Mouse (Mus musculus): ENCODE data around the gene Heatr6. TPM values are rescaled to one million over a fixed set of nuclear protein-coding genes. Genes with fewer than 3 reads are reported as not detected.

Heatr6 gene
- polyA plus RNA-seq (2015; fragmentation: Nextera tagmentation; extraction: Ambion mirVana) = 34.4 and 35.5 TPM in 2 replicates

GRCm38 (mm10) chr11:83753581-83754181, at the start of gene Heatr6:
TSS of gene Heatr6 (plus strand) at chr11:83753696.
- Histone ChIP-seq H3K27me3 (peaks cover 13% of the 10 kb centered on the region), H3K4me1 (peaks cover 16% of the 10 kb centered on the region), H3K27ac (peak within 1 kb of the TSS; percentile 76), H3K4me3 (peak within 1 kb of the TSS; percentile 83), H3K4me2 (replicated peaks) (peak within 1 kb of the TSS; percentile 78), H3K9ac (peak within 1 kb of the TSS; percentile 88), H3K36me3 (peaks cover 28% of the 10 kb centered on the region), H3K9me3 (no peaks in the 10 kb centered on the region)
- WGBS = under 1% methylated on average over 47 of the region's 47 CpGs
- ATAC-seq (ENCODE audit: low FRiP score, low read depth) = peak; percentile 91

DNA sequence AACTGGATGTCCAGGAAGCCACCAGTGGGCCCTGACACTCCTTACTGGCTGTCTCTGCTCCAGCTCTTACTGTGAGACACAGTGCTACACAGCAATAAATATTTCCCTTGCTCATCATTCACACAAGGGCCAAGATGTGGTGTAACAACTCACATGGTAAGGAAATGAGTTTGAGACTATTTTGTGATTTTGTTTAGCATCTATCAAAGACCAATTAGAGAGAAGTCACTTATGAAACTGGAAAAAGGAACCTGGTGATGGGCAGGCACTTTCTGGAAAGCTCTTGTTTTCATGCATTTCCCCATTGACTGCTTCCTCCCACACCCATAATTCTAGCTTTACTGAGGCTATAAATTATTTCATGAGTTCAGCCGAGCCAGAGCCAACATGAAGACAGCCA, 49.8 kb upstream of the Heatr6 start, which contains the start of gene Wfdc17:
Gene Wfdc17 (plus strand): TSS at position 287 of the 400 bp plus-strand sequence.
- Histone ChIP-seq H3K27me3 (no peaks in the 10 kb centered on the region), H3K4me3 (no peak within 1 kb of the TSS), H3K9me3 (no peaks in the 10 kb centered on the region), H3K4me1 (no peaks in the 10 kb centered on the region), H3K27ac (no peak within 1 kb of the TSS), H3K4me2 (replicated peaks) (no peak within 1 kb of the TSS), H3K9ac (no peak within 1 kb of the TSS), H3K36me3 (no peaks in the 10 kb centered on the region)
- ATAC-seq (ENCODE audit: low FRiP score, low read depth) = no peak
- 3% methylated on average over 1 of the region's 1 CpGs for WGBS

DNA sequence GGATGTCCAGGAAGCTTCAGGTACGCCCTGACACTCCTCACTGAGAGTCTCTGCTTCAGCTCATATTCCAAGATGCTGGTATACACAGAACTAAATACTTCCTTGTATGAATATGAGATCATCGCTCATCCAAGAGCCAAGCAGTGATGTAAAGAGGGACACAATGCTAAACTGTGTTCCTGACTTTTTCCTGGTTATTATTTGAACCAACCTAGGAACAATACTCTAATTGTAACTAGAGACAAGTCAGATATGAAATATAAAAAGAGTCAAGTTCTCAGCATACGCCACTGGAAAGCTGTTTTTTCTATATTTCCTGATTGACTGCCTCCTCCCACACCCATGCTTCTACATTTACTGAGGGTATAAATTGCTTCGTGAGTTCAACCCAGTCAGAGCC, 44.8 kb upstream of the Heatr6 start, which contains the start of gene Wfdc18:
Gene Wfdc18 (plus strand): TSS at position 301 of the 400 bp plus-strand sequence.
- H3K4me1 ChIP-seq = no peaks in the 10 kb centered on the region
- H3K27me3 ChIP-seq = no peaks in the 10 kb centered on the region
- no peak within 1 kb of the TSS for H3K9ac ChIP-seq
- ATAC-seq (ENCODE audit: low FRiP score, low read depth) = no peak
- H3K4me3 ChIP-seq = no peak within 1 kb of the TSS
- no peak within 1 kb of the TSS for H3K4me2 ChIP-seq (replicated peaks)
- H3K36me3 ChIP-seq = no peaks in the 10 kb centered on the region
- WGBS = 78% methylated on average over 4 of the region's 4 CpGs
- no peak within 1 kb of the TSS for H3K27ac ChIP-seq
- no peaks in the 10 kb centered on the region for H3K9me3 ChIP-seq

DNA sequence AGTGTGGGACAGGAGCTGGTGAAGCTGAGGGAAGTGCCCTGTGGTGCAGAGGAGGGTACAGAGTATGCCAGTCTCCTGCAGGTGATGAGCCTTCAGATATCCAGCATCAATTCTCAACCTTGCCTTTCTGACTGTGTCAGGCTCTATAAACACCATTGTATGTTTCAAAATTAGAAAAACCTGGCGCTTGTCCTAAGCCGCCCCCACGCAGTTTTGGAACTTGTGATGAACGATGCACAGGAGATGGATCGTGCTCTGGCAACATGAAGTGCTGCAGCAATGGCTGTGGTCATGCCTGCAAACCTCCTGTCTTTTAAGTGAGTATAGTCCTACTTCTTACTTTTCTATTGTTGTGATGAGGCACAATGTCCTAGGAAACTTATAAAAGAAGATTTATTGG, 43.8 kb upstream of the Heatr6 start:
- ATAC-seq (ENCODE audit: low FRiP score, low read depth) = no peak
- no peak overlapping the region for H3K4me2 ChIP-seq (replicated peaks)
- no peaks in the 10 kb centered on the region for H3K4me1 ChIP-seq
- no peak overlapping the region for H3K27ac ChIP-seq
- no peaks in the 10 kb centered on the region for H3K36me3 ChIP-seq
- no peak overlapping the region for H3K9ac ChIP-seq
- no peaks in the 10 kb centered on the region for H3K9me3 ChIP-seq
- no peak overlapping the region for H3K4me3 ChIP-seq
- WGBS = 81% methylated on average over 5 of the region's 5 CpGs
- no peaks in the 10 kb centered on the region for H3K27me3 ChIP-seq

DNA sequence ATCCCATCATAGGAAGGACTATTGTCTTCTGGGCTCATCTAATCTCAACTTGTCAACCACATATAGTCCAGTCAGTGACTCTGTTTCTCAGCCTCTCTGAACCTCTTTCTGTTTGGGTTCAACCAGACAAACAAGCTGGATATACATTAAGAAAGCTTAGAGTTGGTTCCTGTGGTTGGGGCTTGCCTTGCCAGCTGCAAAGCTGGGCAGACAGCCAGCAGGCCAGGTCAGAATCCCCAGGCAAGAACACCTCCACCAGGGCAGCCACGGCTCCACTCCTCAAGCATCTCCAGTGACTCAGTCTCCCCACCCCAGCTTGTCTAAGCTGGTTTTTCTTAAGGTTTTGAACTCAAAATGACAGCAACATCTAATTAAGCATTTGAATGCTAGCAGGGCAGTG, 40.8 kb upstream of the Heatr6 start:
- Histone ChIP-seq H3K4me3 (no peak overlapping the region), H3K4me2 (replicated peaks) (no peak overlapping the region), H3K27ac (no peak overlapping the region), H3K27me3 (no peaks in the 10 kb centered on the region), H3K36me3 (no peaks in the 10 kb centered on the region), H3K9me3 (no peaks in the 10 kb centered on the region), H3K4me1 (no peaks in the 10 kb centered on the region), H3K9ac (no peak overlapping the region)
- 83% methylated on average over 1 of the region's 1 CpGs for WGBS
- ATAC-seq (ENCODE audit: low FRiP score, low read depth) = no peak

DNA sequence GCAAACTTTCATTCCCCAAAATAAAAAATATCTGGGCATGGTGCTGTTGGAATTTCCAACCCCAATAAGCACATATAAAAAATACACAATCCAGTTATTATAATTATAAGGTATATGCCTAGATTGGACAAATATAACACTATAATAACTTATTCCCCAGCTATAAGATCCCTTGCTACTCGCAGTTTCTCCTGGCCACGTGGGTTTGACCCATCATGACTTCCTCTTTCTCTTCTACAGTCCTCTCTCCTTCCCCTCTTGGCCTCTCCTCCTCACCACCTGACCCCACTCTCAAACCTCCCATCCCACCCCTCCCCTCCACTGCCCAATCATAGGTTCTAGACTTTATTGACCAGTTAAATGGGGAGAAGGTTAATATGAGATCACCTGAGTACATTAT, 39.6 kb upstream of the Heatr6 start:
- Histone ChIP-seq H3K27me3 (no peaks in the 10 kb centered on the region), H3K4me2 (replicated peaks) (no peak overlapping the region), H3K9me3 (no peaks in the 10 kb centered on the region), H3K4me1 (no peaks in the 10 kb centered on the region), H3K27ac (no peak overlapping the region), H3K4me3 (no peak overlapping the region), H3K9ac (no peak overlapping the region), H3K36me3 (no peaks in the 10 kb centered on the region)
- ATAC-seq (ENCODE audit: low FRiP score, low read depth) = no peak
- 83% methylated on average over 2 of the region's 2 CpGs for WGBS

DNA sequence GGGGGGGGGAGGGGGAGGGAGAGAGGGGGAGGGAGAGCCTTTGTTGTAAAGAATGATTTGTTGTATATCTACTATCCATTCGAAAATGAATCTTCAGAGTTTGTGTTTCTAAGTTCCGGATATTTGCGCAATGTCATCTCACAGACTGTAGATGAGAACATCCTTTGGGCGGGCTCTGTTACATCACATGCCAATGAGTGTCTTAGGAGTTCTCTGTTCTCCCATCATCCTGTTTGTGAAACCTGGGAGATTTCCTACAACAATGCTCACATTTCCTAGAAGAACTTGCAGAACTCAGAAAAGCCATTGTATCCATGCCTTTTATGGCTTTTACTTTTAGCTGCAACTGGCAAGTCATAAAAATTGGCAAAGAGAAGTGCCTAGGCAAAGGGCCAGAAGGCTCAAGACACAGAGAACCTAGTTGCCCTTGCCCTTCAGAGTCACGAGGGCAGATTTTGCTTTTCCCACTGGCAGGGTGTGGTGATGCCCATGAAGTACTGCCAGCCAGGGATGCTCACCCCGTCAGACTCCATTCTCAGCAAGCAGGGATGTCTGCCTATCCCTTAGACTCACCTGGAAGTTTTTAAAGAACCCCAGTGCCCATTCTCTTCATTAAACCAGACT, 36.3 kb upstream of the Heatr6 start:
- Histone ChIP-seq H3K36me3 (no peaks in the 10 kb centered on the region), H3K4me3 (no peak overlapping the region), H3K4me2 (replicated peaks) (no peak overlapping the region), H3K9me3 (no peaks in the 10 kb centered on the region), H3K9ac (no peak overlapping the region), H3K27me3 (no peaks in the 10 kb centered on the region), H3K4me1 (no peaks in the 10 kb centered on the region), H3K27ac (no peak overlapping the region)
- ATAC-seq (ENCODE audit: low FRiP score, low read depth) = no peak
- WGBS = 84% methylated on average over 6 of the region's 6 CpGs

DNA sequence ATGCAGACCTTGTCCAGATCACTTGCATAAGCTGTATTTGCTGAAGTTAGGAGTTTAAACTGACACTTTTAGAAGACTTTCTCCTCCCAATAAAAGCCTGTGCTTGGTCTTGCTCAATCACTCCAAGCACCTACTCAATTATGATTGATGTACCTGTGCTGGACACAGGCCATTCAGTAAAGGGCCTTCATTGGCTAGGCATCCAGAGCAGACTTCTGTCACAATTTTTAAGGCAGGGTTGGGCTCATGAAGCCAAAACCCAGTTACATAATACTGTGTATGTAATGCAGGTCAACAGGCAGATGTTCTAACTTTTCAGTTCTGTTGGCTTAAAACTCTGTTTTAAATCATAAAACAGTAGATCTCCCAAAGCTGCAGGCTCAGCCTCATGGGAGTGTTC, 32.7 kb upstream of the Heatr6 start:
- no peak for ATAC-seq (ENCODE audit: low FRiP score, low read depth)
- H3K36me3 ChIP-seq = no peaks in the 10 kb centered on the region
- no peaks in the 10 kb centered on the region for H3K27me3 ChIP-seq
- H3K4me2 ChIP-seq (replicated peaks) = no peak overlapping the region
- H3K9ac ChIP-seq = no peak overlapping the region
- no peaks in the 10 kb centered on the region for H3K4me1 ChIP-seq
- H3K4me3 ChIP-seq = no peak overlapping the region
- no peak overlapping the region for H3K27ac ChIP-seq
- H3K9me3 ChIP-seq = no peaks in the 10 kb centered on the region

DNA sequence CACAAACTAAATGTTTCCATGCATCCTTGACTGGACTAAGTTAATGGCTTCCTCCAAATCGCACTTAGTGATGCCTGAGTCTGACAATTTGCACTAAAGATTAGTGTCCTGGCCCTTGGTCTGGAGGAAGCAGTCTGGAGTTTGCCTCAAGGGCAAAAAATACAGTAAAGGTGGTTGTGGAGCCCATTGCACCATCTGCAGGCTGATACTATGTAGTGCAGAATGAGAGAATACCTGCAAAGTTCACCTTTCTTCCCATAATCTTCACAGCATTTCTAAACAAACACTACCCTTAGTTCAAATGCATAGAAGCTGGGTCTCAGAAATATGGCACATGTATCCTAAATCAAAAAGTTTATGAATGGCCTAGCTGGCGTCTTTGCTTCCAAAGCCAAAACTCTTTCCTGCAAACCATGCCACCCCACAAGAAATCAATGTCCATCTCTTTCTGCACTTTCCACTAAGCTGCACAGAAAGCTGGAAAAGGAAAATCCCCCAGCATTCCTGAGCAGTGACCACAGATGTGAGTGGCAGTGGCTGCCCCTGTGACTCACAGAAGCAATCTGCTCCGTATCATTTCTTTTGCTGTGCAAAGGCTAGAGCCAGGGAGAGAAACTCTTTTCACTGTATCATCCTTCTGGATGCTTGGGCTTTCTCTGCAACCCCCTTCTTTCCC, 24.6 kb upstream of the Heatr6 start:
- H3K9me3 ChIP-seq = no peaks in the 10 kb centered on the region
- 59% methylated on average over 3 of the region's 3 CpGs for WGBS
- no peak overlapping the region for H3K9ac ChIP-seq
- no peaks in the 10 kb centered on the region for H3K4me1 ChIP-seq
- no peaks in the 10 kb centered on the region for H3K36me3 ChIP-seq
- H3K4me2 ChIP-seq (replicated peaks) = no peak overlapping the region
- ATAC-seq (ENCODE audit: low FRiP score, low read depth) = no peak
- H3K4me3 ChIP-seq = no peak overlapping the region
- H3K27ac ChIP-seq = no peak overlapping the region
- H3K27me3 ChIP-seq = no peaks in the 10 kb centered on the region

DNA sequence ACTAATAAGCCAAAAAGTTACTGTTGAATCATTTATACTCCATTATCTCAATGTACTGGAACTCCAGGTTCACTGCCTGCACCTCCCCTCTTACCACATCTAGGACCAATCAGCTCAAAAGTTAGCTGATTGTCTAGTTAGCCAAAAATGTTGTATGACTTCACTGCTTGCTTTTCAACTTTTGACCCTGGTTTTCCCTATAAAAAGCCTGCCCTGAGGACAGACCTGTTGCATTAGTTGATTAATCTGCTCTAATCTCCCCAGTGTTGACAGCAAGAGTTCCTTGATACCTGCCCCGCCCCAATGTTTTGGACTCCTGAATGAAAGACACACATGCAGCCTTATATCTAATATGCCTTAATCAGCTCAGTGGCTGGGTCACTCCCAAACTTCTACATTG, 22.4 kb upstream of the Heatr6 start:
- Histone ChIP-seq H3K4me3 (no peak overlapping the region), H3K9me3 (no peaks in the 10 kb centered on the region), H3K9ac (no peak overlapping the region), H3K27ac (no peak overlapping the region), H3K36me3 (no peaks in the 10 kb centered on the region), H3K4me1 (no peaks in the 10 kb centered on the region), H3K27me3 (no peaks in the 10 kb centered on the region), H3K4me2 (replicated peaks) (no peak overlapping the region)
- 90% methylated on average over 1 of the region's 1 CpGs for WGBS
- no peak for ATAC-seq (ENCODE audit: low FRiP score, low read depth)

GRCm38 (mm10) chr11:83733071-83733640, 20.3 kb upstream of the Heatr6 start:
- H3K27me3 ChIP-seq = no peaks in the 10 kb centered on the region
- H3K9ac ChIP-seq = no peak overlapping the region
- ATAC-seq (ENCODE audit: low FRiP score, low read depth) = no peak

DNA sequence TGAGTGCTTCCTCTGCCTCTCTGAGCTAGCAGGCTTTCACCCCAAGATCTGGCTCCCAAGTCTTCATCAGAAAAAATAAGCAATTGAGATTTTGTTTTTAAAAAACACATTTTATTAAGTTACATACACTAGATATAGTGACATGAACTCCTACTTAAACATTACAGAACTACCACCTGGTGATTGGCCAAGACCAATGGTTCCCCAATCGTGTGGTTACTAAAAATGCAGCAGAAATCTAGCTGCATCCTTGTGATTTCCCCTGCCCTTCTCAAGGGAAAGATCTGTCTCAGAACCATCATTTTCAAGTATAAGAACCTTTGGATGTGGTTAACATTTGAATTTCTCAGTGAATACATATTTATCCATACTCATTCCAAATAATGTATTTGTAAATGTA, 19.3 kb upstream of the Heatr6 start:
- WGBS = 88% methylated on average over 1 of the region's 1 CpGs
- no peak overlapping the region for H3K27ac ChIP-seq
- ATAC-seq (ENCODE audit: low FRiP score, low read depth) = no peak
- no peaks in the 10 kb centered on the region for H3K27me3 ChIP-seq
- no peak overlapping the region for H3K4me2 ChIP-seq (replicated peaks)
- H3K4me3 ChIP-seq = no peak overlapping the region
- H3K9me3 ChIP-seq = no peaks in the 10 kb centered on the region
- H3K9ac ChIP-seq = no peak overlapping the region
- no peaks in the 10 kb centered on the region for H3K4me1 ChIP-seq
- H3K36me3 ChIP-seq = no peaks in the 10 kb centered on the region

More at GRCm38 (mm10) chr11:83733071-83733640, 20.3 kb upstream of the Heatr6 start:
- no peaks in the 10 kb centered on the region for H3K4me1 ChIP-seq
- no peak overlapping the region for H3K4me3 ChIP-seq
- WGBS = 74% methylated on average over 5 of the region's 5 CpGs
- H3K9me3 ChIP-seq = no peaks in the 10 kb centered on the region
- no peak overlapping the region for H3K27ac ChIP-seq
- H3K4me2 ChIP-seq (replicated peaks) = no peak overlapping the region
- H3K36me3 ChIP-seq = no peaks in the 10 kb centered on the region

All from limb, embryonic 13.5 days (tissue).